Mouse (Mus musculus): Measurements from ENCODE around the gene Dlg2.
A peak's percentile ranks its signal among the peaks of the same experiment; 100 is the strongest.

Dlg2 gene

DNA sequence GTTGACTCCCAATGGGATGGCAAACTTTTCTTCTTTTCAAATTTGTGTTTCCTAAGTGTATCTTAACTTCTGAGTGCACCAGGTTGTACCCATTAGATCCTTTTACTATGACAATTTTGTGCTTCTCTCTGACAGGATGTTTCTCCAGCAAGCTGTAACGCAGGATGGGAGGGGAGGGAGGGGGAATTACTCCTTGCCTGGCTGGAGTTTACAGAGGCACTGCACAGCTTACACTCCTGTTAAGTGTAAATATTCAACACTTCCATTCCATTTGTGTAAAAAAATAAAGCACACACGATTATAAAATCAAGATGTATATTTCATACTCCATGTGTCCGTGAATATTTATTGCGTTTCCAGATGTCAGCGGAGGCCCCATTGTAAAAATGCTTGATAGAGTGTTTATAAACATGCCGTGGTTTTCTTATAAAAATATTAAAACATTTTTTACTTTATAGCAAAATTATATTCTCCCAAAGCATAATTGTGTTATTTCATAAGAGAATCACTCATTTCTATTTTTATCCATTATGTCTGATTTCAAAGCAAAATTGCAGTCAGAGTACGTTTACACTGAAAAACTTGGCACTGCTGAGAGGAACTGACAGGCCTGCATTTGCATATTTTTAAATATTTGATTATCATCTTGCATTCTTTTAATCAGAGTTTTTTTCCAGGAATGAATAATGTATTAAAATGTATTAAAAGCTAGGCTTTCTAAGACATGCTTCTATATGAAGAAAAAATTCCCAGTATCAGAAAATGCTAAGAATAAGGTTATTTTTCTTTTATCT is 1972.5 kb downstream of the Dlg2 start:
- DNase-seq (ENCODE audit: low spot score in 2 of 2), result no peak

DNA sequence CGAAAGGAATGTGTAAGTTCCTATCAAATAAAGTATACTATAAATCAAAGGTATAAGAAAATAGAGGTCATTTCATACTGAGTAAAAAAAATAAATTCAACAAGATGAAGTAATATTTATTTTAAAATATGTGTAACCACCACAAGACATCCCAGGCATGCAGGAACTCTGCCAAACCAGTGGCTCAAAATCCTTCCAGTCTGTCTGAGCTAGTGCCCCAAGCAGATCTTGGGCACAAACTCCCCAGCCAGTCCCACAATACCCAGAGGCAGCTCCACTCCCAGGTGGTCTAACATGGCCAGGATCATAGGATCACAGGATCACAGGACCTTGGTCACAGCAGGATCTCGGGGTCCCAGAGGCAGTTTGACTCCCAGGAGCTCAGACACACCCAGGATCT is 1977.7 kb downstream of the Dlg2 start:
- no peak for DNase-seq (ENCODE audit: low spot score in 2 of 2)

DNA sequence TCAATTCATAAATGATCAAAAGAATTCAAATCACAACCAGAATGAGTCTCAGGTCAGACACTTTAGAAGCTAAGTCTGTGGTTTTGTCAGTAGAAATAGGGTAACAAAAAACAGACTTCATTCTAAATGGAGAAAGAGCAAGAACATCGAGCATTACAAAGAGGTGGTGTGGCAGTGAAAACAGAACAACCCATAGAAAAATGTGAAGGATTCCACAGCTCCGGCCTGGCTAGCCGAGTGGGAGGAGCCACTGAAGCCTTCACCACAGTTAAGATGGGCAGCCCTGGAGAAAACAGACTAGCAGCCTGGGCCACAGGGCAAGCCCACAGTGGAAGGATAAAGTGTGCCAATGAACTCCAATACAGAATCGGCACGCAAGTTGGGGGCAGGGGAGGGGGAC is 1979.5 kb downstream of the Dlg2 start:
- no peak for DNase-seq (ENCODE audit: low spot score in 2 of 2)

DNA sequence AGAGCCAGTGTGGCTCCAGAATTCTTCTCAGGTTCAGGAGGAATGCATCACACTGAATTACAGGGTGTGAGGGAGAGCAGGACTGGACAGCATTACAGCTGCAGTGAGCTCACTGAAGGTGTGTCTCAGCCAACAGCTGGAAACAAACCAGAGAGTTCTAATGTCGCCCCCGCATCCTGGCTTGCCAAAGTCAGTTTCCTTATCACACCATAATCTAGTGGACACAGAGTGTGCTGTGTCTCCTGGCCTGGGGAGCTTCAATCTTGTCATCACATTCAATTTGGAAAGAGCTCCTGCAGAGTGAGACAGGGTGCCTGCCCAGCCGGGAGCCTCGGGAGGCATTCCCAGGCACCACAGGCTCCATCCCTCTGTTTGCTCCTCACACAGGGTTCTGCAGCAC is 1981.3 kb downstream of the Dlg2 start:
- DNase-seq (ENCODE audit: low spot score in 2 of 2), result no peak

DNA sequence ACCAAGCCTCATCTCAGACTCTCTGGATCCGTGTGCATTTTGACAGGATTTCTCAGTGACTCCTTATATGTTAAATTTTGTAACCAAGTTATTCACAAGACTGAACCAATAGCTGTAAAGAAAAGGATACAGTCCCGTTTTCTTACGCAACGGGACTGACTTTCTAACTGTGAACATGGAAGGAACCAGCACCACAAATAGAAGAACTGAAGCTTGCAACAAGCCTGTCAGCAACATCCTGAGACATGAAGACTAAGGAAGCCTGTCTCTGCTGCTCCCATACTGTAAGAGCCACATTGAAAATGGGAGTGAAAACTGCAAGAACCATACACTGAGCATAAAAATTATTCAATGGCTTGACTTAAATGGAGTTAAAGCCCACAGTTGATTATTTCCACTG is 1981.8 kb downstream of the Dlg2 start:
- no peak for DNase-seq (ENCODE audit: low spot score in 2 of 2)

DNA sequence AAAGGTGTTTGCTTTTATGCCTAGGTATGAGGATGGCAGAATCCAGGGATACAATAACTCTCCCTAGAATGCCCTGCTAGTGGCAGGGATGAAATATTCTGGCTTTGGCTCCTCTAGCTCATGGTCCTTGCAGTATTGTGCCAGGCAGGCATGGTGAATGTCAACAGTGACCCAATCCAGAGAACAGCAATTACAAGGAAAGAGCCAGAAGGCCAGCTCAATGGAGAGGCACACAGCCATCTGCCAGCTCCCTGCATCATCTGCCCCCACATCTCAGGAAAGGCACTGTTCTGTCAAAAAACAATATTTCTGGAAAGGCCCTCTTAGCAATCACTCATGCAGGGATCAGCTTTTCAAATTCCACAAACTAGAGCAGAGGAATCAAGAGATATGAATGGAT is 1984.1 kb downstream of the Dlg2 start:
- peak in 1 of 2 experiments; percentile 16 for DNase-seq (ENCODE audit: low spot score in 2 of 2)

DNA sequence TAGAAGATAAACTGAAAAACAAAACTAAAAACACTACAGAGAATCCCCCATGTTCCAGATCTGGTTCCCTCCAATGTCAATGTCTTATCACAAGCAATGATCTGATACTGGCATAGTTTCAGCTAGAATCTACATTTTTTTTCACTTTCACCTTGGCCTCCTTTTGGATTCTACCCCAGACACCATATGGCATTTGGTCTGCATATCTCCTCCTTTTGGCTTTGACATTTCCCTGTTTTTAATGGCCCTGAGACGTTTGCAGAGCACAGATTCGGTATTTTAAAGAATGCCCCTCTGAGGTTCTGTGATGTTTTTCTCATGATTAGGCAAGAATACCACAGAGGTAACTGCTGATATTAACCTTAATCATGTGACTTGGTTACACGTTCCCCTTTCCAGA is 1984.8 kb downstream of the Dlg2 start:
- no peak for DNase-seq (ENCODE audit: low spot score in 2 of 2)

DNA sequence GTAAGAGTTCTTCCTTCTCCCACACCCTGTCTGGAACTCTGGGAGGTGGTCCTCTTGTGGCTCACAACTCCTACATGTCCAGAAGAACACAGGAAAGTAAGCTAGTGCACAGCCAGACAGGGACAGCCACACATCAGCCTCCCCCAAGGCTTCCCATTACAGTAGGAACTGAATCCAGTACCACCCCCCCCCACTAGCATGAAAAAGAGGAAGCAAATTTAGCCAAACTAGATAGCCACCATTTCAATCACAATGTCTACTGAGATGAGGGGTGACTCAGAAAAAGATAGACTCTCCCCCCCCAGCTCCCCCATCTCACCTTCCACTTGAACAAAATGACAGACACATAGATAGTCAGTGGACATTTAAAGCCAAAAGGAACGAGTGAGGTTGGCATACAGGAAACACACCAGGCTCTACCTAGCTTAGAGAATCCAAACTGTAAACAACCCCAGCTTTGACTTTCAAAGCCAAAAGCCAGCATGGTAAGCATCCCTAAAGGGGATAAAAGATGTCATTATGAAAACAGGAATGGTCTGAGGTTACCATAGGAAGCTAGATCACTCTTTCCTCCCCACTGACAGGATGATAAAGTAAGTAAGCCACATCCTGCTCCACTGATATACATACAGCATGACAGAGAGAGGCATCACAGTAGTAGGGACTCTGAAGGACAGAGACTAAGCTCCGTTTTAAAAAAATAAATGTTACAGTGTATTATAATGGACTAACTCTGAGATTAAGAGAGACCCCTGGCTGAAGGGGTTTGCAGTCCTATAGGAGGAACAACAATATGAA is 1986.8 kb downstream of the Dlg2 start:
- no peak for DNase-seq (ENCODE audit: low spot score in 2 of 2)

DNA sequence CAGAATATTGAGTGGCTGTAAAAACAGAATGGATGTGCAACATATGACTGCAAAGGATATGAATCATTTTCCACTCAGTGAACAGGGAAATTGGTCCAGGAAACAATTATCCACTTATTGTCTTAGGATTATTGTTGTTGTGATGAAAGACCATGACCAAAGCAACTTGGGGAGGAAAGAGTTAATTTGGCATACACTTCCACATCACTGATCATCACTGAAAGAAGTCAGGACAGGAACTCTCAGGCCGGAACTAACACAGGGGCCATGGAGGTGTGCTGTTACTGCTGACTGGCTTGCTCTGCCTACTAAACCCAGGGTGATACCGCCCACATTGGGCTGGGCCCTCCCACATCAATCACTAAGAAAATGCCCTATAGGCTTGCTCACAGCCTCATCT is 1987.8 kb downstream of the Dlg2 start:
- DNase-seq (ENCODE audit: low spot score in 2 of 2), result no peak

DNA sequence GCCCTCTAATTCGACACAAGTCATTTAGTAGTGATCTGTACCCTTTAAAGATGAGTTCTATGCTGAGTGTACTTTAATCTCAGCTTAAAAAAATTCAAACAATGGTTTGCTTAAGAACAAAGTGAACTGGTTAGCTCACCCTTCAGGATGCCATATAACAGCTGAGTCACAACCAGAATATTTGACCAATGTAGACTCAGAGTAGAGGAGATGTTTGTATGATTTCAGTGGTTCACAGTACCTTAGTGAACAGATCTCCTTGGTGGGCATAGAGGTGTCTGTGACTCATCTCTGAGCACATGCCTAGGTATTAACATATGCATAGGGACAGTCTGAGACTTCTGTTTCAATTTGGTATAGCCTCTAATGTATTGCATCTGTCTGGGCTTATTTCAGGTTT is 2002.7 kb downstream of the Dlg2 start:
- DNase-seq (ENCODE audit: low spot score in 2 of 2), result no peak

DNA sequence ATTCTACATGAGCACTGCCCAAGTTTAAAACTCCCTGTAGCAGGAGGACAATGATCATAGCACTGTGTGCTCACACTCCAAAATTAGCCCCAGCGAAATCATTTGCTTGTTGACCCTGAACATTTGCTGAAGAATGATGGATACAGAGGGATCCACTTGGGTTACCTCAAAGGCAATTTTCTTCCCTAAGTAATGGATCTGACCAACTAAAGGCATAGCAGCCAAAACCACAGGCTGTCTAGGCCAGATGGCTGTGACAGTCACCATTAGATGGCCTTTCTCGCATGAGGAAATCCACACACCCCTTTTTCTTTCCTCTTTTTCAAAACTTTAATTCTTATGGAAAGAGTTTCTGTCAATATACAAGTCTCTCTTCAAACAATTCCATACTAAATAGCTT is 2003.3 kb downstream of the Dlg2 start:
- no peak for DNase-seq (ENCODE audit: low spot score in 2 of 2)

DNA sequence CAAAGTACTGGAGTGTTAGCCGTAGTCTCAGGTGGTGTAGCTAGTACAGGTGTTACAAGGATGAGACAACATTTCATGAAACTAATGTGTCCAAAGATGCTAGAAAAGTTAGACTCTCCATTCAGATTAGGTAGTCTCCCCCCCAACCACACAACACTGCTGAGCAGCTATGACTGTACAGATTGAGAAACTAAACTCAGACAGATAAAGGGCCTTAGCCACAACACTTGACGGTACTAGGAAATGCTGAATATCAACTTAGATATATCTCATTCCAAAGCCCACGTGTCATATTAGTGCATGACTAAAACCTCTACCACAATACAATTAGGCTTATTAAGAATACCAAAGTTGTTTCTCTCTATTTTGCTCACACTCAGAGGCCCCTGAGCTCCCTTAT is 2006.9 kb downstream of the Dlg2 start:
- no peak for DNase-seq (ENCODE audit: low spot score in 2 of 2)

DNA sequence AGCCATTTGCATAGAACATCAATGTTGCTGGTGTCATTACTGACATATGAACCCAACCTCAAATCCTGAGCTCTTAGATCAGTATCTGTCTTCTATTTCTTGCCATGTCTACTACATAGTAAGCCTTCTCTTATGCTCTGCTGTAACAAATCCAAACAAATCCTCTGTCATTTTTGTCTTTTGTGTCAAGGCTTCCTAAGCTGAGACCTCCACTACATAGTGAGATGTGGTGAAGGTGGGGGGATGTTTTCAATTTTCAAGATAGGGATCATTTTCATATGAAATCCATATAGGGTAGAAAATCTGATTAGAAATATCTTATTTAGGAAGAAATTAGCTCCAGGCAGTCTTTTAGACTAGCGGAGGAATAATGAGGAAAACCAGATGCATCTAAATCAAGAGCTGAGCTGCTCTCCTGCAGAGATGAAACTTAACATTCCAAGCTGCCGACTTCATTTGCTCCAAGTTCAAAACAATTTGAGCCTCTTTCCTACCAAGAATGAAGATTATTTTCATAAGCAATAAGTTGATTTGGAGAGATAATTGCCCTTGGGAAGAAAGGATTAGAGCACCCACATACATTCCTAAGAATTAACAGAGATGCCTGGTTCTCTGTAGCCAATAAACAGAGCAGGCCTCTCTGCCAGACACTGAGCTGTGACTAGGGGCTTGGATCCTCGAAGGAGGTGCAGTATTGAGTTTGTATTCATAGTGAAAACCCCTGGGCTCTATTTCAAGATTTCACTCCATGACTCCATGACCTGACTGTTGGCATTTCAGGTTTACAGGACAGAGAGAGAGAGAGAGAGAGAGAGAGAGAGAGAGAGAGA is 2009.6 kb downstream of the Dlg2 start:
- no peak for DNase-seq (ENCODE audit: low spot score in 2 of 2)

DNA sequence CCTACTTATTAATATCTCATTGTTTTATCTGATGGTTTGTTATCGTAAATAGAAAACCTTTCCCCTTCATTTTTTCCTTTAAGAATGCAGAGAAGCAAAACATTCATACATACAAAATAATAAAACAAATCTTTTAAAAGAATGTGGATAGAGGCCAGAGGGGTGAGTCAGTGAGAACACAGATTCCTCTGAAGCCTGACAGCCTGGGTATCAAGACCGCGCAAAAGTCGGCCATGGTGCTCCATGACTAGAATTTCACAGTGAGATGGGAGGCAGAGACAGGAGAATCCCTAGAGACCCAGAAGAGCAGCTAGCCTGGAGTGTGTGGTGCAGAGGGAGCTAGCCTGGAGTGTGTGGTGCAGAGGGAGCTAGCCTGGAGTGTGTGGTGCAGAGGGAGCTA is 2010.4 kb downstream of the Dlg2 start:
- no peak for DNase-seq (ENCODE audit: low spot score in 2 of 2)

DNA sequence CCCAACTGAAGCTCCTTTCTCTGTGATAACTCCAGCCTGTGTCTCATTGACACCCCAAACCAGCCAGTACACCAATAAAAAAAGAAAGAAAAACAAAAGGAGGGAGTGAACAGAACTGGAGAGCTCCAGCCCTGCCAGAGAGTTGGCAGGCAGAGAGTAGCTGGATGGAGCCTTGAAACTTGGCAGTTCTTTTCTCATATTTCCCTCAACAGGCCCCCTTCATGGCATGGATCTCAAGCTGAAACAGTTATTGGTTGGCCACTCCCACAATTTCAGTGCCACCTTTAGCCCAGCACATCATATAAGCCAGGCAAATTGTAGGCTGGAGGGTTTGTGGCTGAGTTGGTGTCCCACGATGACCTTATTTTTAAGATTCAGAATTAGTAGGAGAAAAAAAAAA is 2015.8 kb downstream of the Dlg2 start:
- DNase-seq (ENCODE audit: low spot score in 2 of 2), result no peak

DNA sequence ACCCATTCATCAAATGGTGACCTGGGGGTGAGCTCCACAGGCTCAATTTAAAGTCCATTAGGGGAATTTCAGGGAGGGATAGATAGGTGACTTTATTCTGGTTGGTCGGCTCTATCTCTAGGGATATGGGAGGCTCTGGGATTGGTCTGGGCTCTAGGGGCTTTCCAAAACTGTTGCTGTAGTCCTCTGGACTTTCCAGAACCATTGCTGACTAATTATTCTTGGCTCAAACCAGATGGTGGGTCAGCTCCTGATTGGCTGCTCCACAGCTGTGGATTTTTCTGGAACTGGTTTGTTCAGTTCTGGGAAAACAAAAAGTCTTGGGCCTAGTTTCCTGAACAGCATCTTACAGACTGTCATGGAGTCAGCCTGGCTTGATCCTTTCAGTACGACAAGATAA is 2017.0 kb downstream of the Dlg2 start:
- DNase-seq (ENCODE audit: low spot score in 2 of 2), result no peak

Measured in left cerebral cortex, adult 9 months (tissue).